Mouse (Mus musculus): ENCODE results near the gene Tmem217. TPM values are rescaled to one million over a fixed set of nuclear protein-coding genes. Genes with fewer than 3 reads are reported as not detected.

Gene Tmem217
- polyA plus RNA-seq, 1 experiment from 2014 or later: 0.42 TPM

GRCm38 (mm10) chr17:29542831-29543690 is 9.1 kb downstream of the Tmem217 start:
- Histone ChIP-seq H3K4me3 (ENCODE audit: low read length) (no peak overlapping the region), H3K4me1 (ENCODE audit: control insufficient read depth, insufficient read depth, low read length) (no peaks in the 10 kb centered on the region), H3K27me3 (ENCODE audit: control insufficient read depth, insufficient read depth, low read length) (no peaks in the 10 kb centered on the region), H3K27ac (ENCODE audit: low read depth, low read length) (no peak overlapping the region), H3K4me2 (replicated peaks; ENCODE audit: low read depth, low read length) (no peak overlapping the region), H3K9me3 (ENCODE audit: control insufficient read depth, low read length) (no peaks in the 10 kb centered on the region), H3K36me3 (ENCODE audit: control insufficient read depth, insufficient read depth, low read length) (no peaks in the 10 kb centered on the region), H3K9ac (ENCODE audit: low read depth, low read length) (no peak overlapping the region)
- WGBS: 88% methylated on average over 19 of the region's 19 CpGs
- ATAC-seq (ENCODE audit: low FRiP score, low TSS enrichment): no peak

GRCm38 (mm10) chr17:29541419-29541818 is 10.8 kb downstream of the Tmem217 start:
- Histone ChIP-seq H3K9me3 (ENCODE audit: control insufficient read depth, low read length) (no peaks in the 10 kb centered on the region), H3K27ac (ENCODE audit: low read depth, low read length) (no peak overlapping the region), H3K4me2 (replicated peaks; ENCODE audit: low read depth, low read length) (no peak overlapping the region), H3K36me3 (ENCODE audit: control insufficient read depth, insufficient read depth, low read length) (no peaks in the 10 kb centered on the region), H3K4me1 (ENCODE audit: control insufficient read depth, insufficient read depth, low read length) (no peaks in the 10 kb centered on the region), H3K27me3 (ENCODE audit: control insufficient read depth, insufficient read depth, low read length) (no peaks in the 10 kb centered on the region), H3K4me3 (ENCODE audit: low read length) (no peak overlapping the region), H3K9ac (ENCODE audit: low read depth, low read length) (no peak overlapping the region)
- peak; percentile 62; the same call in 1 of the 2 replicates for ATAC-seq (ENCODE audit: low FRiP score, low TSS enrichment)
- whole genome bisulfite sequencing: 41% methylated on average over 14 of the region's 14 CpGs

- 87% methylated on average over 8 of the region's 8 CpGs for WGBS
- ATAC-seq (ENCODE audit: low FRiP score, low TSS enrichment): no peak
- no peaks in the 10 kb centered on the region for H3K9me3 ChIP-seq (ENCODE audit: control insufficient read depth, low read length)
- no peaks in the 10 kb centered on the region for H3K27me3 ChIP-seq (ENCODE audit: control insufficient read depth, insufficient read depth, low read length)
- no peak overlapping the region for H3K9ac ChIP-seq (ENCODE audit: low read depth, low read length)
- no peak overlapping the region for H3K4me3 ChIP-seq (ENCODE audit: low read length)
- no peaks in the 10 kb centered on the region for H3K36me3 ChIP-seq (ENCODE audit: control insufficient read depth, insufficient read depth, low read length)
- no peaks in the 10 kb centered on the region for H3K4me1 ChIP-seq (ENCODE audit: control insufficient read depth, insufficient read depth, low read length)
- no peak overlapping the region for H3K27ac ChIP-seq (ENCODE audit: low read depth, low read length)
- H3K4me2 ChIP-seq (replicated peaks; ENCODE audit: low read depth, low read length): no peak overlapping the region
Observed at GRCm38 (mm10) chr17:29540426-29540825, 11.8 kb downstream of the Tmem217 start.

- WGBS: 92% methylated on average over 11 of the region's 11 CpGs
- no peak overlapping the region for H3K27ac ChIP-seq (ENCODE audit: low read depth, low read length)
Observed at GRCm38 (mm10) chr17:29533866-29534265, 18.3 kb downstream of the Tmem217 start.

GRCm38 (mm10) chr17:29531757-29532384 is 20.3 kb downstream of the Tmem217 start:
- ATAC-seq (ENCODE audit: low FRiP score, low TSS enrichment): peak; percentile 43; the same call in 1 of the 2 replicates
- Histone ChIP-seq H3K9ac (ENCODE audit: low read depth, low read length) (no peak overlapping the region), H3K27me3 (ENCODE audit: control insufficient read depth, insufficient read depth, low read length) (no peaks in the 10 kb centered on the region), H3K36me3 (ENCODE audit: control insufficient read depth, insufficient read depth, low read length) (no peaks in the 10 kb centered on the region), H3K4me3 (ENCODE audit: low read length) (no peak overlapping the region), H3K9me3 (ENCODE audit: control insufficient read depth, low read length) (no peaks in the 10 kb centered on the region), H3K27ac (ENCODE audit: low read depth, low read length) (no peak overlapping the region), H3K4me2 (replicated peaks; ENCODE audit: low read depth, low read length) (0 out of 2 replicates have a peak overlapping the region, but pooled peaks have one; percentile 3), H3K4me1 (ENCODE audit: control insufficient read depth, insufficient read depth, low read length) (no peaks in the 10 kb centered on the region)
- 58% methylated on average over 10 of the region's 10 CpGs for WGBS

More at GRCm38 (mm10) chr17:29533866-29534265, 18.3 kb downstream of the Tmem217 start:
- ATAC-seq (ENCODE audit: low FRiP score, low TSS enrichment): no peak
- Histone ChIP-seq H3K4me2 (replicated peaks; ENCODE audit: low read depth, low read length) (no peak overlapping the region), H3K9me3 (ENCODE audit: control insufficient read depth, low read length) (no peaks in the 10 kb centered on the region), H3K4me3 (ENCODE audit: low read length) (no peak overlapping the region), H3K4me1 (ENCODE audit: control insufficient read depth, insufficient read depth, low read length) (no peaks in the 10 kb centered on the region), H3K27me3 (ENCODE audit: control insufficient read depth, insufficient read depth, low read length) (no peaks in the 10 kb centered on the region), H3K36me3 (ENCODE audit: control insufficient read depth, insufficient read depth, low read length) (no peaks in the 10 kb centered on the region), H3K9ac (ENCODE audit: low read depth, low read length) (no peak overlapping the region)

GRCm38 (mm10) chr17:29531278-29531677 is 20.9 kb downstream of the Tmem217 start:
- WGBS: 79% methylated on average over 9 of the region's 9 CpGs
- H3K4me3 ChIP-seq (ENCODE audit: low read length): no peak overlapping the region
- H3K27me3 ChIP-seq (ENCODE audit: control insufficient read depth, insufficient read depth, low read length): no peaks in the 10 kb centered on the region
- no peaks in the 10 kb centered on the region for H3K4me1 ChIP-seq (ENCODE audit: control insufficient read depth, insufficient read depth, low read length)
- no peak overlapping the region for H3K27ac ChIP-seq (ENCODE audit: low read depth, low read length)
- H3K4me2 ChIP-seq (replicated peaks; ENCODE audit: low read depth, low read length): no peak overlapping the region
- no peaks in the 10 kb centered on the region for H3K9me3 ChIP-seq (ENCODE audit: control insufficient read depth, low read length)
- 0 out of 2 replicates have a peak, but pooled peaks have one; percentile 28 for ATAC-seq (ENCODE audit: low FRiP score, low TSS enrichment)
- H3K36me3 ChIP-seq (ENCODE audit: control insufficient read depth, insufficient read depth, low read length): no peaks in the 10 kb centered on the region
- no peak overlapping the region for H3K9ac ChIP-seq (ENCODE audit: low read depth, low read length)

GRCm38 (mm10) chr17:29530508-29530907 is 21.7 kb downstream of the Tmem217 start:
- Histone ChIP-seq H3K4me3 (ENCODE audit: low read length) (no peak overlapping the region), H3K36me3 (ENCODE audit: control insufficient read depth, insufficient read depth, low read length) (no peaks in the 10 kb centered on the region), H3K4me1 (ENCODE audit: control insufficient read depth, insufficient read depth, low read length) (no peaks in the 10 kb centered on the region), H3K27ac (ENCODE audit: low read depth, low read length) (no peak overlapping the region), H3K4me2 (replicated peaks; ENCODE audit: low read depth, low read length) (no peak overlapping the region), H3K27me3 (ENCODE audit: control insufficient read depth, insufficient read depth, low read length) (no peaks in the 10 kb centered on the region), H3K9ac (ENCODE audit: low read depth, low read length) (no peak overlapping the region), H3K9me3 (ENCODE audit: control insufficient read depth, low read length) (peaks cover 5% of the 10 kb centered on the region; the same call in 1 of the 2 replicates)
- WGBS: 83% methylated on average over 6 of the region's 6 CpGs
- no peak for ATAC-seq (ENCODE audit: low FRiP score, low TSS enrichment)

GRCm38 (mm10) chr17:29528568-29529187 is 23.5 kb downstream of the Tmem217 start:
- H3K36me3 ChIP-seq (ENCODE audit: control insufficient read depth, insufficient read depth, low read length): no peaks in the 10 kb centered on the region
- no peaks in the 10 kb centered on the region for H3K4me1 ChIP-seq (ENCODE audit: control insufficient read depth, insufficient read depth, low read length)
- peaks cover 5% of the 10 kb centered on the region; the same call in 1 of the 2 replicates for H3K9me3 ChIP-seq (ENCODE audit: control insufficient read depth, low read length)
- H3K9ac ChIP-seq (ENCODE audit: low read depth, low read length): no peak overlapping the region
- H3K4me2 ChIP-seq (replicated peaks; ENCODE audit: low read depth, low read length): no peak overlapping the region
- no peak for ATAC-seq (ENCODE audit: low FRiP score, low TSS enrichment)
- 80% methylated on average over 8 of the region's 8 CpGs for WGBS
- H3K27me3 ChIP-seq (ENCODE audit: control insufficient read depth, insufficient read depth, low read length): no peaks in the 10 kb centered on the region
- no peak overlapping the region for H3K4me3 ChIP-seq (ENCODE audit: low read length)
- H3K27ac ChIP-seq (ENCODE audit: low read depth, low read length): no peak overlapping the region
